Mouse (Mus musculus): ENCODE results near the gene Sh3yl1.

Sh3yl1 gene

GRCm38 (mm10) chr12:30943057-30943986 is 31.9 kb downstream of the Sh3yl1 start:
- no peak for DNase-seq (ENCODE audit: extremely low spot score, low spot score)

- no peak for DNase-seq (ENCODE audit: extremely low spot score, low spot score)
Observed at GRCm38 (mm10) chr12:30944197-30944596, 32.7 kb downstream of the Sh3yl1 start.

- DNase-seq (ENCODE audit: extremely low spot score, low spot score), result no peak
Observed at GRCm38 (mm10) chr12:30970700-30971099, 59.2 kb downstream of the Sh3yl1 start.

GRCm38 (mm10) chr12:31003795-31004194 is 92.3 kb downstream of the Sh3yl1 start:
- DNase-seq (ENCODE audit: extremely low spot score, low spot score), result no peak

GRCm38 (mm10) chr12:31005010-31005409 is 93.5 kb downstream of the Sh3yl1 start:
- DNase-seq (ENCODE audit: extremely low spot score, low spot score), result peak; percentile 84

- peak; percentile 23 for DNase-seq (ENCODE audit: extremely low spot score, low spot score)
Observed at GRCm38 (mm10) chr12:31008171-31008570, 96.7 kb downstream of the Sh3yl1 start.
